Mouse (Mus musculus) heart, embryonic 14.5 days (tissue): ENCODE results near the gene Plekhg5. TPM values are rescaled to one million over a fixed set of nuclear protein-coding genes. Genes with fewer than 3 reads are reported as not detected.

Source experiments
- ATAC-seq: fragments of 200-750 bp; cut with Nextera tagmentation; 2 replicates; pipeline ENCODE4 v1.8.0; 2017; ENCODE audit warnings: low read depth, moderate TSS enrichment; ENCODE audit not compliant: insufficient number of reproducible peaks, insufficient read depth, low FRiP score
- H3K27ac ChIP-seq, 2 experiments: fragments of 200-500 bp in 1 of 2; fragments of 300-500 bp in 1 of 2; sonication (generic) in 1 of 2; replicated peaks in 1 of 2; 2 replicates each; pipeline ENCODE4 v1.5.1; 2012 to 2014; ENCODE audit warnings: low read depth in 2 of 2, low read length in 2 of 2, control low read depth in 1 of 2, mild to moderate bottlenecking in 1 of 2, mixed read lengths in 1 of 2; ENCODE audit not compliant: control insufficient read depth in 1 of 2, insufficient read depth in 1 of 2
- H3K27me3 ChIP-seq: fragments of 300-500 bp; sonication (generic); 2 replicates; pipeline ENCODE4 v1.6.1; 2014; ENCODE audit warnings: mild to moderate bottlenecking, low read length, control low read depth; ENCODE audit not compliant: control insufficient read depth, insufficient read depth
- H3K36me3 ChIP-seq: fragments of 300-500 bp; sonication (generic); 2 replicates; pipeline ENCODE4 v1.6.1; 2014; ENCODE audit warnings: mild to moderate bottlenecking, control low read depth, low read length, mixed read lengths; ENCODE audit not compliant: control insufficient read depth, insufficient read depth
- H3K4me1 ChIP-seq, 2 experiments: fragments of 200-500 bp in 1 of 2; fragments of 300-500 bp in 1 of 2; sonication (generic) in 1 of 2; 2 replicates each; pipeline ENCODE4 v1.6.1; 2012 to 2014; ENCODE audit warnings: low read length in 2 of 2, control low read depth in 1 of 2, mixed read lengths in 1 of 2; ENCODE audit not compliant: control insufficient read depth in 2 of 2, insufficient read depth in 2 of 2
- H3K4me2 ChIP-seq: fragments of 300-500 bp; sonication (generic); 2 replicates; pipeline ENCODE4 v1.6.1; 2014; ENCODE audit warnings: mild to moderate bottlenecking, low read length
- H3K4me3 ChIP-seq, 2 experiments: fragments of 200-500 bp in 1 of 2; fragments of 300-500 bp in 1 of 2; sonication (generic) in 1 of 2; 2 replicates each; pipeline ENCODE4 v1.5.1; 2012 to 2014; ENCODE audit warnings: low read length in 2 of 2, mild to moderate bottlenecking in 2 of 2, control low read depth in 1 of 2, low read depth in 1 of 2, moderate library complexity in 1 of 2; ENCODE audit not compliant: control insufficient read depth in 1 of 2, insufficient read depth in 1 of 2
- H3K9ac ChIP-seq: fragments of 300-500 bp; sonication (generic); 2 replicates; pipeline ENCODE4 v1.6.1; 2014; ENCODE audit warnings: mild to moderate bottlenecking, low read length
- H3K9me3 ChIP-seq: fragments of 300-500 bp; sonication (generic); 2 replicates; pipeline ENCODE4 v1.6.1; 2016; ENCODE audit warnings: low read length, control low read depth; ENCODE audit not compliant: control insufficient read depth
- WGBS: fragments of 180-500 bp; shearing (Covaris S2); extraction: QIAGEN DNeasy Blood & Tissue Kit; methylation state at CpG from one replicate; pipeline ENCODE4 v1.1.7; 2014; 5-methylcytosine and 5-hydroxymethylcytosine counted together
- polyA plus RNA-seq: library from polyadenylated mRNA; unstranded; fragments of >200 nt; fragmentation: Nextera tagmentation; extraction: Ambion mirVana; gene quantifications from 2 replicates; pipeline ENCODE4 v1.2.1, GENCODE M21; 2014

Gene Plekhg5
- polyA plus RNA-seq, 1 experiment from 2014 or later = 8.6 TPM

- H3K4me3 ChIP-seq = no peak overlapping the region
- no peaks in the 10 kb centered on the region for H3K27me3 ChIP-seq
- H3K36me3 ChIP-seq = no peaks in the 10 kb centered on the region
- no peak for ATAC-seq
- no peak overlapping the region for H3K4me2 ChIP-seq
- 78% methylated on average over 12 of the region's 12 CpGs for WGBS
- no peak overlapping the region for H3K27ac ChIP-seq
- H3K9me3 ChIP-seq = no peaks in the 10 kb centered on the region
- peaks cover 9 to 26% of the 10 kb centered on the region in 2 experiments for H3K4me1 ChIP-seq
- no peak overlapping the region for H3K9ac ChIP-seq
Measured at GRCm38 (mm10) chr4:152094233-152094632, 21.9 kb downstream of the Plekhg5 start.

GRCm38 (mm10) chr4:152095937-152096910 lies 23.9 kb downstream of the Plekhg5 start:
- Histone ChIP-seq H3K27ac (peak overlapping the region; percentile 84 to 86), H3K9me3 (no peaks in the 10 kb centered on the region), H3K4me2 (peak overlapping the region; percentile 43), H3K4me1 (peaks cover 14 to 36% of the 10 kb centered on the region in 2 experiments), H3K4me3 (peak overlapping the region; percentile 43 to 50), H3K27me3 (no peaks in the 10 kb centered on the region), H3K36me3 (no peaks in the 10 kb centered on the region), H3K9ac (peak overlapping the region; percentile 72)
- peak; percentile 33; the same call in 1 of the 2 replicates for ATAC-seq
- WGBS = 20% methylated on average over 26 of the region's 27 CpGs

- Histone ChIP-seq H3K4me1 (peaks cover 16 to 42% of the 10 kb centered on the region in 2 experiments), H3K9me3 (no peaks in the 10 kb centered on the region), H3K4me3 (peak overlapping the region; percentile 43 to 50), H3K9ac (peak overlapping the region; percentile 72), H3K27ac (peak overlapping the region; percentile 84 to 86), H3K4me2 (peak overlapping the region; percentile 43), H3K27me3 (no peaks in the 10 kb centered on the region), H3K36me3 (peaks cover 3% of the 10 kb centered on the region)
- peak; percentile 6; the same call in 1 of the 2 replicates for ATAC-seq
- WGBS = 41% methylated on average over 6 of the region's 6 CpGs
Measured at GRCm38 (mm10) chr4:152096927-152097326, 24.6 kb downstream of the Plekhg5 start.

- H3K4me3 ChIP-seq = peak overlapping the region; percentile 43 to 50
- peak overlapping the region; percentile 43 for H3K4me2 ChIP-seq
- peaks cover 9 to 31% of the 10 kb centered on the region in 2 experiments for H3K4me1 ChIP-seq
- peak overlapping the region in 1 of 2 experiments; percentile 86; a peak in 2 of 4 replicates for H3K27ac ChIP-seq
- 22% methylated on average over 11 of the region's 11 CpGs for WGBS
- H3K36me3 ChIP-seq = peaks cover 15% of the 10 kb centered on the region
- H3K9me3 ChIP-seq = no peaks in the 10 kb centered on the region
- peak overlapping the region; percentile 7; the same call in 1 of the 2 replicates for H3K9ac ChIP-seq
- ATAC-seq = no peak
- no peaks in the 10 kb centered on the region for H3K27me3 ChIP-seq
Measured at GRCm38 (mm10) chr4:152097911-152098799, 25.9 kb downstream of the Plekhg5 start.

- peaks cover 36% of the 10 kb centered on the region for H3K36me3 ChIP-seq
- peaks cover 9 to 27% of the 10 kb centered on the region in 2 experiments for H3K4me1 ChIP-seq
- no peak overlapping the region for H3K9ac ChIP-seq
- WGBS = 44% methylated on average over 11 of the region's 11 CpGs
- no peaks in the 10 kb centered on the region for H3K9me3 ChIP-seq
- ATAC-seq = no peak
- no peaks in the 10 kb centered on the region for H3K27me3 ChIP-seq
- H3K27ac ChIP-seq = peak overlapping the region; percentile 59 to 68
- H3K4me3 ChIP-seq = no peak overlapping the region
- H3K4me2 ChIP-seq = no peak overlapping the region
Measured at GRCm38 (mm10) chr4:152100541-152100940, 28.2 kb downstream of the Plekhg5 start.

- Histone ChIP-seq H3K4me1 (peaks cover 9 to 27% of the 10 kb centered on the region in 2 experiments), H3K4me3 (no peak overlapping the region), H3K9ac (no peak overlapping the region), H3K9me3 (no peaks in the 10 kb centered on the region), H3K4me2 (no peak overlapping the region), H3K36me3 (peaks cover 42% of the 10 kb centered on the region), H3K27ac (peak overlapping the region; percentile 59 to 68), H3K27me3 (no peaks in the 10 kb centered on the region)
- ATAC-seq = no peak
- WGBS = 59% methylated on average over 7 of the region's 7 CpGs
Measured at GRCm38 (mm10) chr4:152101081-152101653, 28.9 kb downstream of the Plekhg5 start.

GRCm38 (mm10) chr4:152101921-152102320 lies 29.6 kb downstream of the Plekhg5 start:
- H3K9ac ChIP-seq = no peak overlapping the region
- H3K4me1 ChIP-seq = peaks cover 9 to 27% of the 10 kb centered on the region in 2 experiments
- peak overlapping the region in 1 of 2 experiments; percentile 35; a peak in 2 of 4 replicates for H3K27ac ChIP-seq

More at GRCm38 (mm10) chr4:152101921-152102320, 29.6 kb downstream of the Plekhg5 start:
- Histone ChIP-seq H3K4me3 (no peak overlapping the region), H3K36me3 (peaks cover 50% of the 10 kb centered on the region), H3K4me2 (no peak overlapping the region), H3K9me3 (no peaks in the 10 kb centered on the region), H3K27me3 (no peaks in the 10 kb centered on the region)
- no peak for ATAC-seq
- WGBS = 90% methylated on average over 16 of the region's 16 CpGs
